Mouse (Mus musculus) liver, postnatal 0 days (tissue): ENCODE results near the gene Pbxip1. TPM values are rescaled to one million over a fixed set of nuclear protein-coding genes. Genes with fewer than 3 reads are reported as not detected.

Experiments
- ATAC-seq: fragments of 200-750 bp; cut with Nextera tagmentation; 2 replicates; pipeline ENCODE4 v1.8.0; 2017; ENCODE audit warnings: mild to moderate bottlenecking, moderate library complexity
- DNase-seq: peaks from one replicate; pipeline ENCODE4 v3.0.0-alpha.2; 2016
- H3K27ac ChIP-seq: fragments of 300-500 bp; sonication (generic); 2 replicates; pipeline ENCODE4 v1.5.1; 2014; ENCODE audit warnings: antibody characterized with exemption, moderate library complexity, mild to moderate bottlenecking, low read depth
- H3K27me3 ChIP-seq: fragments of 300-500 bp; sonication (generic); 2 replicates; pipeline ENCODE4 v1.6.1; 2014; ENCODE audit warnings: low read length, control low read depth, mixed read lengths; ENCODE audit not compliant: insufficient read depth
- H3K36me3 ChIP-seq: fragments of 300-500 bp; sonication (generic); replicated peaks from 2 replicates; pipeline ENCODE4 v1.6.1; 2014; ENCODE audit warnings: mild to moderate bottlenecking, control low read depth, low read length, moderate library complexity, mixed read lengths; ENCODE audit not compliant: insufficient read depth
- H3K4me1 ChIP-seq: fragments of 300-500 bp; sonication (generic); 2 replicates; pipeline ENCODE4 v1.6.1; 2014; ENCODE audit warnings: antibody characterized with exemption, mild to moderate bottlenecking, control low read depth; ENCODE audit not compliant: insufficient read depth
- H3K4me2 ChIP-seq: fragments of 300-500 bp; sonication (generic); 2 replicates; pipeline ENCODE4 v1.6.1; 2014; ENCODE audit warnings: low read depth, mild to moderate bottlenecking, low read length, moderate library complexity, mixed read lengths
- H3K4me3 ChIP-seq: fragments of 300-500 bp; sonication (generic); 2 replicates; pipeline ENCODE4 v1.5.1; 2014; ENCODE audit warnings: low read depth, low read length
- H3K9ac ChIP-seq: fragments of 300-500 bp; sonication (generic); replicated peaks from 2 replicates; pipeline ENCODE4 v1.6.1; 2014; ENCODE audit warnings: mild to moderate bottlenecking, moderate library complexity
- H3K9me3 ChIP-seq: fragments of 300-500 bp; sonication (generic); 2 replicates; pipeline ENCODE4 v1.6.1; 2016; ENCODE audit warnings: mild to moderate bottlenecking, control low read depth, low read length, mixed read lengths
- CTCF ChIP-seq: sonication (generic); IDR thresholded peaks from 2 replicates; pipeline ENCODE4 v1.5.1; 2016; ENCODE audit warnings: antibody characterized with exemption, low read depth
- EP300 ChIP-seq: IDR thresholded peaks from 2 replicates; pipeline ENCODE4 v1.6.1; 2016; ENCODE audit warnings: antibody characterized with exemption, low read depth, mild to moderate bottlenecking
- WGBS: fragments of 180-500 bp; shearing (Covaris S2); extraction: QIAGEN DNeasy Blood & Tissue Kit; methylation state at CpG from one replicate; pipeline ENCODE4 v1.1.7; 2014; ENCODE audit not compliant: insufficient replicate concordance; 5-methylcytosine and 5-hydroxymethylcytosine counted together
- polyA plus RNA-seq: library from polyadenylated mRNA; unstranded; fragments of >200 nt; fragmentation: Nextera tagmentation; extraction: Ambion mirVana; gene quantifications from 2 replicates; pipeline ENCODE4 v1.2.1, GENCODE M21; 2015

Gene Pbxip1
- polyA plus RNA-seq, 1 experiment from 2014 or later: 9.4 TPM

- H3K4me2 ChIP-seq: no peak overlapping the region
- no peak overlapping the region for H3K27ac ChIP-seq
- H3K4me1 ChIP-seq: no peaks in the 10 kb centered on the region
- TF ChIP-seq EP300 (no peak), CTCF (no peak)
- no peak for ATAC-seq
- DNase-seq: no peak
- WGBS: 42% methylated on average over 6 of the region's 6 CpGs
- no peak overlapping the region for H3K9ac ChIP-seq
- H3K27me3 ChIP-seq: no peaks in the 10 kb centered on the region
- no peaks in the 10 kb centered on the region for H3K9me3 ChIP-seq
- peaks cover 4% of the 10 kb centered on the region; the same call in 1 of the 2 replicates for H3K36me3 ChIP-seq
- H3K4me3 ChIP-seq: no peak overlapping the region
These were observed 37.3 kb downstream of the Pbxip1 start for GRCm38 (mm10) chr3:89473838-89474237.

GRCm38 (mm10) chr3:89479055-89479454 is 42.5 kb downstream of the Pbxip1 start:
- H3K9me3 ChIP-seq: no peaks in the 10 kb centered on the region
- no peak overlapping the region for H3K27ac ChIP-seq
- H3K4me1 ChIP-seq: no peaks in the 10 kb centered on the region
- TF ChIP-seq EP300: no peak
- no peak for TF ChIP-seq CTCF
- no peak overlapping the region for H3K9ac ChIP-seq
- H3K4me2 ChIP-seq: no peak overlapping the region
- no peak overlapping the region for H3K4me3 ChIP-seq
- H3K27me3 ChIP-seq: no peaks in the 10 kb centered on the region
- H3K36me3 ChIP-seq: no peaks in the 10 kb centered on the region
- WGBS: 70% methylated on average over 6 of the region's 6 CpGs
- ATAC-seq (no peak), DNase-seq (no peak)

GRCm38 (mm10) chr3:89481488-89481887 is 45.0 kb downstream of the Pbxip1 start:
- Histone ChIP-seq H3K4me1 (0 out of 2 replicates have a peak, but pooled peaks cover 2% of the 10 kb centered on the region), H3K9me3 (no peaks in the 10 kb centered on the region), H3K4me3 (no peak overlapping the region), H3K4me2 (no peak overlapping the region), H3K36me3 (no peaks in the 10 kb centered on the region), H3K27me3 (no peaks in the 10 kb centered on the region), H3K27ac (no peak overlapping the region), H3K9ac (no peak overlapping the region)
- ATAC-seq (no peak), DNase-seq (peak; percentile 67)
- TF ChIP-seq EP300: no peak
- peak; percentile 86 for TF ChIP-seq CTCF
- 38% methylated on average over 2 of the region's 2 CpGs for WGBS

DNA sequence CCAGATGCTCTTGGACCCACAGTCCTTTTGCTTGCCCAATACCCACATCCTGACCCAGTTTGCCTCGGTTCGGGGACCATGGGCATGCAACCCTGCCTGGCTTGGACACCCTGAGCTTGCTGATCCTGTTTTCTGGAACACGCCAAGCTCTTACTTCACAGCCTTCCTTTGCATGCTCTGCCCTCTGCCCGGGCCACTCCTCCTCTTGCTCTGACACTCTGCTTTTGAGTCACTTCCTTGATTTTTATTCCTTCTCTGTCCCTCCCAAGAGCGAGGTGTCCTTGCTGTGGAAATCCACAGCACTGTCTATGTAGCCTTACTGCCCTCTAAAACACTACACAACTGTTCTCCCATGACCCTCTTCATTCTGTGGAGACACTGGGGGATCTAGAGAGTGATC is 45.7 kb downstream of the Pbxip1 start:
- Histone ChIP-seq H3K9ac (no peak overlapping the region), H3K4me3 (no peak overlapping the region), H3K9me3 (no peaks in the 10 kb centered on the region), H3K4me1 (peaks cover 2% of the 10 kb centered on the region; the same call in 1 of the 2 replicates), H3K27ac (no peak overlapping the region), H3K4me2 (no peak overlapping the region), H3K27me3 (no peaks in the 10 kb centered on the region), H3K36me3 (no peaks in the 10 kb centered on the region)
- ATAC-seq: no peak
- 61% methylated on average over 5 of the region's 5 CpGs for WGBS
- TF ChIP-seq EP300 (no peak), CTCF (no peak)
- no peak for DNase-seq

- 18% methylated on average over 24 of the region's 24 CpGs for WGBS
- peak; percentile 74 for ATAC-seq
These were observed 48.4 kb downstream of the Pbxip1 start for GRCm38 (mm10) chr3:89484766-89485524.

GRCm38 (mm10) chr3:89486111-89486510 is 49.6 kb downstream of the Pbxip1 start:
- no peak overlapping the region for H3K4me2 ChIP-seq
- H3K4me3 ChIP-seq: no peak overlapping the region
- H3K4me1 ChIP-seq: peaks cover 2% of the 10 kb centered on the region; the same call in 1 of the 2 replicates
- no peak for ATAC-seq
- no peaks in the 10 kb centered on the region for H3K9me3 ChIP-seq
- 80% methylated on average over 8 of the region's 8 CpGs for WGBS
- no peaks in the 10 kb centered on the region for H3K36me3 ChIP-seq
- no peak overlapping the region for H3K9ac ChIP-seq
- DNase-seq: no peak
- H3K27ac ChIP-seq: no peak overlapping the region
- no peak for TF ChIP-seq CTCF
- TF ChIP-seq EP300: no peak
- H3K27me3 ChIP-seq: no peaks in the 10 kb centered on the region

More at GRCm38 (mm10) chr3:89484766-89485524, 48.4 kb downstream of the Pbxip1 start:
- Histone ChIP-seq H3K27me3 (no peaks in the 10 kb centered on the region), H3K4me1 (peaks cover 2% of the 10 kb centered on the region; the same call in 1 of the 2 replicates), H3K9ac (no peak overlapping the region), H3K9me3 (no peaks in the 10 kb centered on the region), H3K27ac (no peak overlapping the region), H3K4me2 (peak overlapping the region; percentile 56), H3K4me3 (no peak overlapping the region; the same call in 1 of the 2 replicates), H3K36me3 (no peaks in the 10 kb centered on the region)
- TF ChIP-seq EP300 (no peak), CTCF (peak; percentile 98)
- peak; percentile 85 for DNase-seq
